Mouse (Mus musculus): ENCODE results near the gene Bhmt.
"Not testable (repeated sequence)": the region's sequence is repeated elsewhere in the genome, so short reads cannot be mapped to it uniquely, and the experiment has no call there.

Bhmt gene

GRCm38 (mm10) chr13:93607701-93608100, 30.1 kb downstream of the Bhmt start:
- no peak for DNase-seq

- DNase-seq, result peak; percentile 34 to 43
Observed at GRCm38 (mm10) chr13:93606868-93607578, 30.7 kb downstream of the Bhmt start.

DNA sequence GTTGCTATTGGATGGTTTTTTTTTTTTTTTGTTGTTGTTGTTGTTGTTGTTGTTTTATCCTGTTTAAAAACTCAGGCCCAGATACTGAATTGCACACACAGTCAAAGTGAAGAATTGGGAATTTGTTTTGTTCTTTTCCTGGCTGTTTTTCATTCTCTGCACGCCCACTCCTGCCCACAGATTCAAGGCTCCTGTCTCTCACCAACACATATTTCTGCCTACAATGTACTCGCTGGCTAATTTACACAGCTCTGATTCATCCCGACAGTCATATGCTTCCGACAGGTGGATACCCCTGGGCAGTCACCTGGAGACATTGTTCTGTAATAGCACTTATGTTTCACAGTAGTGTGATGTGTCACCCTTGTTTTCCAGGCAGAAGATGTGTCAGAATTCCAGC, 33.1 kb downstream of the Bhmt start:
- no peak for DNase-seq

DNA sequence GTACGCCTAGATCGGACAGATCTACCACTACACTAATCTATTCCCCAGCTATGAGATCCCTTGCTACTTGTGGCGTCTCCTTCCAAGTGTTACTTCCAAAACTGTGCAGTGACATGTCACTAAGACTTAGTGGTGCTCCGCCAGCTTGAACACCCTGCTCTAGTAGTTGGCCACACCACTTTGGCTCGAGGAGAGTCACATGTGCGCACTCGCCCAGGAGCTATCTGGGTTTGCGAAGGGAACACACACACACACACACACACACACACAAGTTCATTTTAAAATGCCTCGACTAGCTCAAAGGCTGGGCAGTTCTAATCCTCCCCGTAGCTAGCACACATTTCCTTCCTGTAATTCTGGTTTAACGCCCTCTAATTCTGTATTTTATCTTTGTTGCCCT, 36.2 kb downstream of the Bhmt start:
- DNase-seq, result no peak

DNA sequence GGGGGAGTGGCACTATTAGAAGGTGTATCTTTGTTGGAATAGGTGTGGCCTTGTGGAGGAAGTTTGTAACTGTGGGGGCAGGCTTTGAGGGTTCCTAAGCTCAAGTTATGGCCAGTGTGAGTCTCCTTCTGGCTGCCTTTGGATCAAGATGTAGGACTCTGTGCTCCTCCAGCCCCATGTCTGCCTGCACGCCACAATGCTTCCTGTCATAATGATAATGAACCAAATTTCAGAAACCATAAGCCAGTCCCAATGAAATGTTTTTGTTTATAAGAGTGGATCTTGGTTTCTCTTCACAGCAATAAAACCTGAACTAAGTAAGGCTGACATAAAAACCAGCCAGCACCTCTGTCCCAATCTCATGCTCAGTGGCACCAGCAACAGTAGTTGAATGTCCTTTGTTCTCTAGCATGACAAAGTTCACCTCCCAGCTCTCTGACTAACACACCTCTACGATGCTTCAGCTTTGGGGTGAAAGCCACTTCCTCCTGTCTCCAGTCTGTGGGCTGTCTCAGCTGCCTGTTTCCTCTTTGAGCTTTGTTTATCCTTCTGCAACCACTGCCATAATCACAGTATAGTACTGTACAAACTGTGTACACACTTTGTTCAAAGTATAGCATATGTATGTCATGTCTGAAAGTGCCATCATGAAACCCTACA, 44.6 kb downstream of the Bhmt start:
- DNase-seq, result no peak

DNA sequence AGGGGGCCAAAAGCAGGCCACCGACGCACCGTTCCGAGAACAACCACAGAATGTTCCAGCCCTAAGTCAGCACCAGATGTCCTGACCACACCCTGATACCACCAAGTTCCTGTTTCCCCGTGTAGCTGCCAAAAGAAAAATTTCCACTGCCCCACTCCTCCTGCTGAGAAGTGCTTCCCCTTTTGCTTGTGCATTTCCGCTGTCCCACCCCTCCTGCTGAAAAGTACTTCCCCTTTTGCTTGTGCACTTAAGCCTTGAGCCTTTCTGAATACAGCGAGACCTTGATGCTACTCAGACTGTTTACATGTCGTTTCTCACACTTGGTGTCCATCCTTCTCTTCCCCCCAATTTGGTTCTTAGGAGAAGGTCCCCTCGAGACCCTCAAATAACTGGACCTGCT, 55.2 kb downstream of the Bhmt start:
- DNase-seq, result not testable (repeated sequence)

GRCm38 (mm10) chr13:93580431-93580830, 57.3 kb downstream of the Bhmt start:
- DNase-seq, result no peak

- peak; percentile 65 to 69 for DNase-seq
Observed at GRCm38 (mm10) chr13:93569676-93570075, 68.1 kb downstream of the Bhmt start.
